Mouse (Mus musculus) midbrain, embryonic 10.5 days (tissue): ENCODE measurements at regions not wholly inside any gene's neighbourhood (a gene's known extent, or its start where the extent isn't known, plus 50 kb on each side); places are given as distances from the start of the nearest gene placed in this dataset.
A peak's percentile ranks its signal among the peaks of the same experiment; 100 is the strongest.

Experiments used
- DNase-seq: peaks from one replicate; pipeline ENCODE4 v3.0.0-alpha.2; 2017; ENCODE audit warnings: low spot score
- H3K27ac ChIP-seq: fragments of 300-500 bp; sonication (generic); replicated peaks from 2 replicates; pipeline ENCODE4 v1.5.1; 2016; ENCODE audit warnings: mild to moderate bottlenecking
- H3K27me3 ChIP-seq: fragments of 300-500 bp; sonication (generic); 2 replicates; pipeline ENCODE4 v1.6.1; 2016; ENCODE audit warnings: low read depth, mild to moderate bottlenecking; ENCODE audit not compliant: poor library complexity, severe bottlenecking
- H3K36me3 ChIP-seq: fragments of 300-500 bp; sonication (generic); 2 replicates; pipeline ENCODE4 v1.6.1; 2016; ENCODE audit warnings: mild to moderate bottlenecking, moderate library complexity
- H3K4me1 ChIP-seq: fragments of 300-500 bp; sonication (generic); 2 replicates; pipeline ENCODE4 v1.6.1; 2016
- H3K4me3 ChIP-seq: fragments of 300-500 bp; sonication (generic); 2 replicates; pipeline ENCODE4 v1.5.1; 2016; ENCODE audit warnings: mild to moderate bottlenecking, moderate library complexity
- H3K9me3 ChIP-seq: fragments of 300-500 bp; sonication (generic); replicated peaks from 2 replicates; pipeline ENCODE4 v1.6.1; 2016; ENCODE audit warnings: mild to moderate bottlenecking
- WGBS: fragments of 180-500 bp; shearing (Covaris S2); methylation state at CpG from one replicate; pipeline ENCODE4 v1.1.7; 2016; 5-methylcytosine and 5-hydroxymethylcytosine counted together

DNA sequence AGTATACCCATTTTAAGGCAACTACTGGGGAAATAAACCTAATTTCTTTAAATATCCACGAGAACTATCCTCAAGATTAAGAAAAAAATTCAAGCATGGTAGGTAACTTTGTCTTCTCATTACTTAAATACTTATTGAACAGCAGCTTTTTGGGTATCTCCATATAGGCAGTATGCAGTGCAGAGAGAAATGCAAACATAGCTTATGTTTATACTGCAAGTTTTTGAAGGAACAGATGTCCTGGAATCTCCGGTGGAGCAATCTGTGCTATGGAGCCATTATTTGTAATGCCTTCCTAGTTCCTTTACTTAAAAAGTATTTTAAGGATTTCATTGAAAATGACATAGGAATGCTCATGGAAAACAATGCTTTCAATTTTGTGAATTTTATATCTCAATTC lies 91.7 kb upstream of the Adgrb3 start:
- no peak for DNase-seq
- no peaks in the 10 kb centered on the region for H3K36me3 ChIP-seq
- 86% methylated on average over 2 of the region's 2 CpGs for WGBS
- H3K9me3 ChIP-seq: no peaks in the 10 kb centered on the region
- H3K27me3 ChIP-seq: no peaks in the 10 kb centered on the region
- no peak overlapping the region for H3K27ac ChIP-seq
- H3K4me3 ChIP-seq: no peak overlapping the region
- H3K4me1 ChIP-seq: no peaks in the 10 kb centered on the region

- Histone ChIP-seq H3K4me3 (no peak overlapping the region), H3K27ac (no peak overlapping the region), H3K36me3 (no peaks in the 10 kb centered on the region), H3K9me3 (no peaks in the 10 kb centered on the region), H3K4me1 (peaks cover 13% of the 10 kb centered on the region), H3K27me3 (no peaks in the 10 kb centered on the region)
- DNase-seq: no peak
- WGBS: 81% methylated on average over 2 of the region's 2 CpGs
These were observed 64.7 kb upstream of the Adgrb3 start for GRCm38 (mm10) chr1:25894169-25894568.

- 78% methylated on average over 4 of the region's 4 CpGs for WGBS
- no peaks in the 10 kb centered on the region for H3K27me3 ChIP-seq
- H3K9me3 ChIP-seq: no peaks in the 10 kb centered on the region
- H3K4me3 ChIP-seq: no peak overlapping the region
- H3K36me3 ChIP-seq: no peaks in the 10 kb centered on the region
- no peak for DNase-seq
- H3K27ac ChIP-seq: peak overlapping the region; percentile 50
- peaks cover 13% of the 10 kb centered on the region for H3K4me1 ChIP-seq
These were observed 63.5 kb upstream of the Adgrb3 start for GRCm38 (mm10) chr1:25892970-25893369.

DNA sequence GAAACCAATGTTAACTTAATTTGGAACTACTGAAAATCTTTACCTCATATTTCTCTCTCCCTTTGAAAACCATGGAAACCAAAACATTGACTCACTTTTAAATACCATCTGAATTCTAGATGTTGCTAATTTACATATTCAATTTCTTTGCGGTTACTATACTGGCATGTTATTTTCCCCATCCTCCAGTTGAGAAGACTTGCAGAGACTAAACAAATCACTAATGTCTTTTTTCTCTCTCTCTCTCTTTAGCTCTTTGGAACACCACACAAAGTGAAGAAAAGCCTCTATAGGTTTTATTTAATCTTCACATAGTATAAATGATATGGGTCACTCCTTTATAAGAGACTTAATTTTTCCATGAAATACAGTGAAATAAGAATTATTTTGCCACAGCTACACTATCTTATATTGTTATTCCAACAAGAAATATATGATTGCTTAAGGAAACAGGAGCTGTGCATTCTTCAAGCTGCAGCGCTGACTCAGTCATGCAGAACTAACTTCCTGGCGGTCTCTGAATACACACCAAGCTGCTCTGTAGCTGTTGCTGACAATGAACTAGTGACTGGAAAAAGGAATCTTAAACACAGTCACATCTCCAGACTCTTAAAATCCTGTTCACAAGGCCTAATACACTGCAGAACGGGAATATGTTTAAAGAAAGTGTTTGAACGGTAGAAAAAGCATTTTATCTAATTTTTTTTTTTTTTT lies 62.7 kb upstream of the Adgrb3 start:
- WGBS: 42% methylated on average over 5 of the region's 5 CpGs
- DNase-seq: peak; percentile 33

GRCm38 (mm10) chr1:25888004-25888403 lies 58.5 kb upstream of the Adgrb3 start:
- Histone ChIP-seq H3K27me3 (no peaks in the 10 kb centered on the region), H3K9me3 (no peaks in the 10 kb centered on the region), H3K4me3 (no peak overlapping the region), H3K27ac (no peak overlapping the region), H3K4me1 (peaks cover 13% of the 10 kb centered on the region), H3K36me3 (no peaks in the 10 kb centered on the region)
- WGBS: 85% methylated on average over 1 of the region's 1 CpGs
- no peak for DNase-seq

More for the DNA sequence above, 62.7 kb upstream of the Adgrb3 start:
- no peaks in the 10 kb centered on the region for H3K9me3 ChIP-seq
- no peak overlapping the region for H3K4me3 ChIP-seq
- H3K4me1 ChIP-seq: peaks cover 13% of the 10 kb centered on the region
- no peaks in the 10 kb centered on the region for H3K27me3 ChIP-seq
- H3K27ac ChIP-seq: peak overlapping the region; percentile 50
- H3K36me3 ChIP-seq: no peaks in the 10 kb centered on the region

GRCm38 (mm10) chr1:25885049-25885448 lies 55.5 kb upstream of the Adgrb3 start:
- Histone ChIP-seq H3K27me3 (no peaks in the 10 kb centered on the region), H3K36me3 (no peaks in the 10 kb centered on the region), H3K9me3 (no peaks in the 10 kb centered on the region), H3K27ac (no peak overlapping the region), H3K4me1 (no peaks in the 10 kb centered on the region), H3K4me3 (no peak overlapping the region)
- DNase-seq: no peak
- 62% methylated on average over 4 of the region's 4 CpGs for WGBS
